Mouse (Mus musculus): ENCODE data around the gene Ick. TPM values are rescaled to one million over a fixed set of nuclear protein-coding genes. Genes with fewer than 3 reads are reported as not detected.

Ick gene
- polyA plus RNA-seq, 1 experiment, result not detected

DNA sequence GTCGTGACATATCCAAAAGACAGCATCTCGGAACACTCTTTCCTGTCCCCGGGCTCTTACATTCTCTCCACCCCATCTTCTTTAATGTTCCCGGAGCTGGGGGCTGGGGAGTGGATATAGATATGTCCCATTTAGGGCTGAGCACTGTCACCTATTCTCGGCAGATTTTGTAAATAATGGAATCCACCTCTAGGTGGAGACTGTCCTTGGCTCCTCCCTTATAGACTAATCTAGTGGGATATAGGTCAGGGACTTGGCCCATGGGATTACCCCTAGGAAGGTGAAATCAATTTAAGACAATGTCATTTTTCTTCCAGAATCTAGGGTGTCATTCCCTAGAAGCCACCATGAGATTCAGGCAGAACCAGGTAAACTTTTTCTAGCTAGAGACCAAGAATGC lies 664 bp downstream of the Ick start:
- no peak overlapping the region for H3K27ac ChIP-seq (ENCODE audit: insufficient read depth, low read depth, low read length)
- TF ChIP-seq POLR2A (IDR thresholded peaks at IDR 0.05; ENCODE audit: insufficient read depth, low read depth, low read length) (no peak), CTCF (IDR thresholded peaks at IDR 0.05; ENCODE audit: insufficient read depth, low read depth, low read length) (no peak)
- WGBS, result 42% methylated on average over 5 of the region's 5 CpGs
- H3K4me3 ChIP-seq (ENCODE audit: insufficient read depth, low read depth, low read length), result no peak overlapping the region
- H3K4me1 ChIP-seq (ENCODE audit: control insufficient read depth, insufficient read depth, low read length), result peaks cover 12% of the 10 kb centered on the region; the same call in 1 of the 2 replicates

DNA sequence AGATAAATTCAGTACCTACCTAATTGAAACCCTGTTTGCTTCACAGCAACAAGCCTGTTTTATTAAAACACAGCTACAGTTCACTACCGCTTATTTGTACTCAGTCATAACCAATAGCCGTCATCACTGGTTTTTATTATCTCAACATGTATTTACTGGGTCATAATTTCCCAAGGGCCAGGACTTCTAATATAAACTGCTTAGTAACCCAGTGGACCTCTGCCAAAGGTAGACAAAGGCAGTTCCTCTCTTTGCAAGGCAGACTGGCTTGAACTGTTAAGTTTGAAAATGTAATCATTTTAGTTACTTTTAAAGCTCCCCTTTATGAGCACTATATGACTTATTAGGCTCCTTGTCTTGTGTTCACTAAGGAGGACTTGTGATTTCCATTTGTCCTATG lies 2.5 kb downstream of the Ick start:
- WGBS, result 93% methylated on average over 2 of the region's 2 CpGs
- no peak overlapping the region for H3K27ac ChIP-seq (ENCODE audit: insufficient read depth, low read depth, low read length)
- no peak overlapping the region for H3K4me3 ChIP-seq (ENCODE audit: insufficient read depth, low read depth, low read length)
- no peak for TF ChIP-seq CTCF (IDR thresholded peaks at IDR 0.05; ENCODE audit: insufficient read depth, low read depth, low read length)
- TF ChIP-seq POLR2A (IDR thresholded peaks at IDR 0.05; ENCODE audit: insufficient read depth, low read depth, low read length), result no peak
- H3K4me1 ChIP-seq (ENCODE audit: control insufficient read depth, insufficient read depth, low read length), result peaks cover 13% of the 10 kb centered on the region; the same call in 1 of the 2 replicates

DNA sequence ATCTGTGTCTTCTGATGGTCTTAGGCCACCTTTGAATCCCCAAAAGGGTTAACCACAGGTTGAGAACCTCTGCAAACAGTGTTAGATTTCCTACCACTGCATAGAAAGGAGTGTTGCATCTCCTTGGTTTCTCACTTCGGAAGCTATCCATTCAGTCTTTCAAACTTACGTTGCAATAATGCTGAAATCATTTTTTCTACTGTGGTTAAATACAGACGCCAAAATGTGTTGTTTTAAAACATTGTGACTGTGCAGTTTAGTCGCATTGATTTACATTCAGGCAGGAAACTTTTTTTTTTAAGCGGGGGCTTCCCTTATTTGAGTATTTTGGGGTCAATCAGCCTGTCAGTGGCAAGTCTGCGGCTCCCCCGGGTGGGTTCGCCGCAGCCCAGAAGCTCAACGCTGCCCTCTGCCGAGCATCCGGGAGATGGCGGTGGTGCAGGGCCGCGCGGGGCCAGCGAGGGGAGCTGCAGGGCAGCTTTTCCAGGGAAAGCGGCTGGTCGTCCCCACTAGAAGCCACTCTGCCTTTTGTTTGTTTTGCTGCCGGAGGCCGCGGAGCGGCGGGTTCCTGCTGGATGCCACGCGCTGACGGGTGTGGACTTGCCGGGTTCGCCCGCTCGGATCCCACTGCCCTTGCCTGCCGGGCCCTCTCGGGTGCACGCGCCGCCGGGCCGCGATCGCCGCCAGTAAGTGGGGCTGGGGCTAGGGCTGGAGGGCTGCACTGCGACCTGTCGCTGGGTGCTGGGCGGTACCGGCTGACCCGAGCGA lies 4.0 kb downstream of the Ick start:
- under 1% methylated on average over 47 of the region's 47 CpGs for WGBS
- TF ChIP-seq POLR2A (IDR thresholded peaks at IDR 0.05; ENCODE audit: insufficient read depth, low read depth, low read length) (0 out of 2 replicates have a peak, but pooled peaks have one; percentile 45), CTCF (IDR thresholded peaks at IDR 0.05; ENCODE audit: insufficient read depth, low read depth, low read length) (peak; percentile 99)
- H3K27ac ChIP-seq (ENCODE audit: insufficient read depth, low read depth, low read length), result peak overlapping the region; percentile 81
- peaks cover 11% of the 10 kb centered on the region; the same call in 1 of the 2 replicates for H3K4me1 ChIP-seq (ENCODE audit: control insufficient read depth, insufficient read depth, low read length)
- peak overlapping the region; percentile 89 for H3K4me3 ChIP-seq (ENCODE audit: insufficient read depth, low read depth, low read length)

DNA sequence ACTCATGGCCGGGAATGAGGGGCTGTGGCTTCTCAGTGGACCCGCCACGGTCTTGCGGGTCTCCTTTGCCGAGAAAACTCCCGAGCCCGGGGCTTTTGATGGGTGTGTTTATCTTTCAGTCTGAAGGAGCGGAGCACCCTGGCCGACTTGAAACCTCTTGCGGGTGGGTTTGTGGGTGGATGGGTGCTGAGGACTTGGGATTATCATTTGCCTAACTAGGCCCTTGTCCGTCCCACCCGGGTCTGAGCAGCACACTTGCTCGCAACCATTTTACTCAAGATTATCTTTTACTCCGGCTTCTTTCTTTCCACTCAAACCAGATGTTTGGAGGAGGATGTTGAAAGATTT lies 4.5 kb downstream of the Ick start:
- Histone ChIP-seq H3K4me1 (ENCODE audit: control insufficient read depth, insufficient read depth, low read length) (peaks cover 11% of the 10 kb centered on the region; the same call in 1 of the 2 replicates), H3K27ac (ENCODE audit: insufficient read depth, low read depth, low read length) (peak overlapping the region; percentile 81), H3K4me3 (ENCODE audit: insufficient read depth, low read depth, low read length) (peak overlapping the region; percentile 89)
- TF ChIP-seq POLR2A (IDR thresholded peaks at IDR 0.05; ENCODE audit: insufficient read depth, low read depth, low read length), result no peak
- no peak for TF ChIP-seq CTCF (IDR thresholded peaks at IDR 0.05; ENCODE audit: insufficient read depth, low read depth, low read length)
- WGBS, result under 1% methylated on average over 14 of the region's 14 CpGs

DNA sequence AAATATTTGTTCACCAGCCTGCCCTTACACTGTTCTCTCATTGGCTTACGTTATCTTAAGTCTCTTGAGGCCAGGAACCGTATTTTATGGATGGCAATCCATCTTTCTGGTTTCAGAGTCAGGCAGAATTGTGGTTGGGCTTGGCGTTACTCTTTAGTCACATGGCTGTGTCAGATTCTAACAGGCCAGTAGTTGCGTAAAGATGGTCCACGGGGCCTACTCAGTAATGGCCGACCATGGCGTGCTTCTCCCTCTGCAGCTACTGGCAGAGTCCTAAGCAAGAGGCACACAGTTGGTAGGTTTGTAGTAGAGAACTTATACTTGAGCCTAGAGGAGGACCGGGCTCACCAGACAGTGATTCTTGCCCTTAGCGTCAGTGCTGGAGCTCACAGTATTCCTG lies 6.8 kb downstream of the Ick start:
- no peak for TF ChIP-seq CTCF (IDR thresholded peaks at IDR 0.05; ENCODE audit: insufficient read depth, low read depth, low read length)
- no peak for TF ChIP-seq POLR2A (IDR thresholded peaks at IDR 0.05; ENCODE audit: insufficient read depth, low read depth, low read length)
- Histone ChIP-seq H3K4me1 (ENCODE audit: control insufficient read depth, insufficient read depth, low read length) (peaks cover 11% of the 10 kb centered on the region; the same call in 1 of the 2 replicates), H3K4me3 (ENCODE audit: insufficient read depth, low read depth, low read length) (no peak overlapping the region), H3K27ac (ENCODE audit: insufficient read depth, low read depth, low read length) (no peak overlapping the region)
- 93% methylated on average over 9 of the region's 9 CpGs for WGBS

DNA sequence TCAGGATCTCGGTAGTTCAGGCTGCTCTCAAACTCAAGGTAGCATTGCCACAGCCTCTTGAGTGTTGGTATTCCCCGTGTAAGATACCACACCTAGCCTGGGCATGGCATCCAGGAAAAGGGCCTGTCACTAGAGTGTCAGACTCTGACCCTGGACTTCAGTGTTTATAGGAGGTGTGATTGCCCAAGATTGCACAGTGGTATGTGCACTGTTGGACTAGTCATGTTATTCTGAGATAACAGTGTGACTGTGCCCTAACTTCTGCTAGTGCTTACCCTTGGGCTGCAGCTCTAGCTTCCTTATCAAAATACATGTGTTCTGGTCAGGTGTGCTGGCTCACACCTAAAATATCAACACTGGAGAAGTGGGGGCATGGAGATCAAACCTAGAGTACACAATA lies 8.7 kb downstream of the Ick start:
- no peak overlapping the region for H3K27ac ChIP-seq (ENCODE audit: insufficient read depth, low read depth, low read length)
- WGBS, result 99% methylated on average over 2 of the region's 2 CpGs
- TF ChIP-seq CTCF (IDR thresholded peaks at IDR 0.05; ENCODE audit: insufficient read depth, low read depth, low read length) (no peak), POLR2A (IDR thresholded peaks at IDR 0.05; ENCODE audit: insufficient read depth, low read depth, low read length) (no peak)
- peaks cover 15% of the 10 kb centered on the region; the same call in 1 of the 2 replicates for H3K4me1 ChIP-seq (ENCODE audit: control insufficient read depth, insufficient read depth, low read length)
- no peak overlapping the region for H3K4me3 ChIP-seq (ENCODE audit: insufficient read depth, low read depth, low read length)

DNA sequence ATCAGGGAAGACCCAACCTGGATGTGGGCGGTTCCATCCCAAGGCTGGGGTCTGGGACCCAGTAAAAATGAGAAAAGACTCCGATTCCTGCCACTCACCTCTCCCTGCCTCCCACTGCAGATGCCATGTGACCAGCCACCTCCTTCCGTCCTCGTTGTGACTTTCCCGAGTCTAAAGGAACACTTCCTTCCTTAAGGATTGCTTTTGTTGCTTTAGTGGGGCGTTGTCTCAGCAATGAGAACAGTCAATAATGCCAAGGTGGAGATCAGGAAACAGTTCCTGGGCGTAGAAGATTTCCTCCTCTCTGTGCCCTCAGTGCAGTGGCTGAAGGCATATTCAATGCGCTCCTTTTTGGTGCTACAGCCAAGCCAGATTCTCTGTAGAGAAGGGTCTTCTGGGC lies 12.4 kb downstream of the Ick start:
- no peak for TF ChIP-seq CTCF (IDR thresholded peaks at IDR 0.05; ENCODE audit: insufficient read depth, low read depth, low read length)
- no peak for TF ChIP-seq POLR2A (IDR thresholded peaks at IDR 0.05; ENCODE audit: insufficient read depth, low read depth, low read length)
- 88% methylated on average over 8 of the region's 8 CpGs for WGBS
- Histone ChIP-seq H3K4me1 (ENCODE audit: control insufficient read depth, insufficient read depth, low read length) (peaks cover 16% of the 10 kb centered on the region), H3K4me3 (ENCODE audit: insufficient read depth, low read depth, low read length) (no peak overlapping the region), H3K27ac (ENCODE audit: insufficient read depth, low read depth, low read length) (no peak overlapping the region)

DNA sequence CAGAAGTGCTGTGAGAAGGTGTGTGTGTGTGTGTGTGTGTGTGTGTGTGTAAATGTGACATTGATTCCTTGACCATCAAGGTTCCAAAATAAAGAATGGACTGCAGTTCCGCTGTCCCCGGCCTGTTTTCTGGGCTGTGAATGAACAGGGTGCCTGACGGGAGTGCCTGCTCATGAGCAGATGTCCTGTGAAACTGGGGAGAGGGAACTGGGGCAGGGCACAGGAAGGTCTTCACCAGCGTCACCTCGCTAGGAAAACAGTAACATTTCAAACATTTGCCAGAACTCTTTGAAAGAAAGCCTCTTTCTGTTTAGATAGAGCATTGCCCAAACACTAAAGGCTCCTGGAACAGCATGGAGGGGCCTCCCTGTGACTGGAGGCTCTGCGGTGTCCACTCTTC lies 13.0 kb downstream of the Ick start:
- WGBS, result 81% methylated on average over 6 of the region's 6 CpGs
- TF ChIP-seq CTCF (IDR thresholded peaks at IDR 0.05; ENCODE audit: insufficient read depth, low read depth, low read length) (no peak), POLR2A (IDR thresholded peaks at IDR 0.05; ENCODE audit: insufficient read depth, low read depth, low read length) (no peak)
- H3K27ac ChIP-seq (ENCODE audit: insufficient read depth, low read depth, low read length), result no peak overlapping the region; the same call in 1 of the 2 replicates
- H3K4me1 ChIP-seq (ENCODE audit: control insufficient read depth, insufficient read depth, low read length), result peaks cover 18% of the 10 kb centered on the region
- H3K4me3 ChIP-seq (ENCODE audit: insufficient read depth, low read depth, low read length), result no peak overlapping the region

DNA sequence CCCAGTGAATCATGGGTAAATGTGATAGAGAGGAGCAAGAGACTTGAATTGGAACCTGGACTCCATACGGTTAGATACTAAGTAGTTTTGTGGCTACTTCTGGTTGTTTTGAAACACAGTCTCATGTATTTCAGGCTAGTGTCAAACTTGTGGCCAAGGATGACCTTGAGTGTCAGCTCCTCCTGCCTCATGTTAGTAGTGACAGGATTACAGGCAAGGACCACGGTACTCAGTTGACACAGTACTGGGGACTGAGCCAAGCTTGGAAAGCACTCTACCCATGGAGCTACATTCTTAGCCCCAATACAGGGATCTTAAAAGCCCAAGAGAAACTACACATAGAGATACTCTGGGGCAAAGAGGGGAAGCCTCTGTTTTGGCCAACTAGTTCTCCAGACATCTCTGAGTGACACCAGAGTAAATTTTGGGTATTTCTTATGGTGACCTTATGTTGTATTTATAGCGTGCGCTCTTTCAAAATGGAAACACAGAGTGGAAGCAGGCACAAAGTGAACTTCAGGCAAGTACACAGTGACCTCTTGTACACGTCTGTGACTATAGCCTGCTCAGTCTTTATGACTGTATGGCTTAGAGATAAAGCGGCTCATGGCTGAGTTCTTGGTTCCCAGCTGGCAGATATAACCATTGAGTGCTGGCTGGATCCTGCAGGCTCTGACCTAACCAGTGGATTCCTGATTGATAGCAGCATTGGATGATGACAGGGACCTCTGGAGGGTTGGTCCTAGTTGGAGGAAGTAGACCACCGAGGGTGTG lies 14.1 kb downstream of the Ick start:
- Histone ChIP-seq H3K27ac (ENCODE audit: insufficient read depth, low read depth, low read length) (no peak overlapping the region), H3K4me3 (ENCODE audit: insufficient read depth, low read depth, low read length) (no peak overlapping the region), H3K4me1 (ENCODE audit: control insufficient read depth, insufficient read depth, low read length) (peaks cover 18% of the 10 kb centered on the region)
- TF ChIP-seq POLR2A (IDR thresholded peaks at IDR 0.05; ENCODE audit: insufficient read depth, low read depth, low read length) (no peak), CTCF (IDR thresholded peaks at IDR 0.05; ENCODE audit: insufficient read depth, low read depth, low read length) (no peak)
- 93% methylated on average over 7 of the region's 7 CpGs for WGBS
